Mouse (Mus musculus) heart, embryonic 16.5 days (tissue): ENCODE data around the gene Kansl1. TPM values are rescaled to one million over a fixed set of nuclear protein-coding genes. Genes with fewer than 3 reads are reported as not detected.

Experiments
- microRNA-seq: library from miRNA; unstranded; fragments of <30 nt; microRNA quantifications from one replicate; pipeline ENCODE4, GENCODE M21; 2017
- polyA plus RNA-seq: library from polyadenylated mRNA; unstranded; fragments of >200 nt; fragmentation: Nextera tagmentation; extraction: Ambion mirVana; gene quantifications from 2 replicates; pipeline ENCODE4 v1.2.1, GENCODE M21; 2015

The Kansl1 gene
- polyA plus RNA-seq, 1 experiment from 2014 or later: 12.5 TPM

Small RNAs within 50 kb of the gene (microRNA-seq; reads per million reads assigned to microRNA genes)
- not detected for gene Gm47315

Other genes starting within 250 kb of the Kansl1 start
- gene Mapt, start 237.5 kb downstream of the Kansl1 start, polyA plus RNA-seq: 0.88 and 1.9 TPM in 2 replicates
- 30.3 and 33.9 TPM in 2 replicates for gene Cdc27, start 81.8 kb upstream of the Kansl1 start, polyA plus RNA-seq
- gene Myl4, start 81.8 kb upstream of the Kansl1 start, polyA plus RNA-seq: 1,596 and 1,841 TPM in 2 replicates
- 3.5 and 4.0 TPM in 2 replicates for gene Itgb3, start 139.1 kb upstream of the Kansl1 start, polyA plus RNA-seq
- 0.01 TPM in 1 of 2 replicates, not detected in the other for gene Gm11639, start 216.8 kb upstream of the Kansl1 start, polyA plus RNA-seq